Mouse (Mus musculus) 3134 (cell line): ENCODE measurements at regions not wholly inside any gene's neighbourhood (a gene's known extent, or its start where the extent isn't known, plus 50 kb on each side); places are given as distances from the start of the nearest gene placed in this dataset.

Experiments
- DNase-seq: peaks from one replicate; pipeline ENCODE4 v3.0.0-alpha.2; 2011; ENCODE audit warnings: low spot score; ENCODE audit not compliant: insufficient read length; ENCODE audit errors: extremely low read depth

DNA sequence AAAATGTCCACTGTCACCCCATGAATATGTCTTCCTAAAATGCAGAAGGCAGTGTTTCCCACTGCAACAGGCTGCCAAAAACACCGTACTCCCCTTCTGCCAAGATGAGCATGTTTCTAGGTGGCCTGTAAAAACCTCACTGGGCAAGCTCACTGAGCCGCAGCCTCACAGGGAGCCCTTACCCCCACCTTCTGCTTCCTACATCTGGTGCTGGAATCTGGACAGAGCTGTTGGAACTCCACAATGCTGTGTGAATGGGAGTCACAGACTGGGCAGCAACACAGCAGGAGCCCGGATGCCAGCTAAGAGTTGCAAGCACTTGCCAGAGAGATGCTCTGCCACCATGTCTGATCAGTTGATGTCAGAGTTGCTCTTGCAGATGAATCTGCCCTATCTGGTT is 230.6 kb downstream of the Cbln4 start:
- no peak for DNase-seq

DNA sequence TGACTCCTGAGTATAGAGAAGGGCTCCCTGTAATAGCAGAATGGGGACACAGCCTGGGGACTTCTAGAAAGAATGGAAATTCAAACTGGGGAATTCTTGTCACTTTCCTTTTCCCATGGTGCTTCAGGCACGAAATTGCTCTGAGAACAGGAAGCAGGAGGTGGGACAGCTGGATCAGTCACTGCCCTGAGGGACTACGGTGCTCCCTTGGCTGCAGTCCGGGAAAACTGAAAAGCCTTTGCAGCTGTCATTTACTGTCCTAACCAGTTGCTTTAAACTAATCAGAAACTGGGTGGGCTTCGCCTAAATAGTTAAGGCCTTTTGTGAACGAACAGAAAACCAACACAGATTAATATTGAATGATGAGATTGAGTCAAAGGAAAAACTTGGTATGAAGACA is 237.9 kb downstream of the Cbln4 start:
- no peak for DNase-seq

DNA sequence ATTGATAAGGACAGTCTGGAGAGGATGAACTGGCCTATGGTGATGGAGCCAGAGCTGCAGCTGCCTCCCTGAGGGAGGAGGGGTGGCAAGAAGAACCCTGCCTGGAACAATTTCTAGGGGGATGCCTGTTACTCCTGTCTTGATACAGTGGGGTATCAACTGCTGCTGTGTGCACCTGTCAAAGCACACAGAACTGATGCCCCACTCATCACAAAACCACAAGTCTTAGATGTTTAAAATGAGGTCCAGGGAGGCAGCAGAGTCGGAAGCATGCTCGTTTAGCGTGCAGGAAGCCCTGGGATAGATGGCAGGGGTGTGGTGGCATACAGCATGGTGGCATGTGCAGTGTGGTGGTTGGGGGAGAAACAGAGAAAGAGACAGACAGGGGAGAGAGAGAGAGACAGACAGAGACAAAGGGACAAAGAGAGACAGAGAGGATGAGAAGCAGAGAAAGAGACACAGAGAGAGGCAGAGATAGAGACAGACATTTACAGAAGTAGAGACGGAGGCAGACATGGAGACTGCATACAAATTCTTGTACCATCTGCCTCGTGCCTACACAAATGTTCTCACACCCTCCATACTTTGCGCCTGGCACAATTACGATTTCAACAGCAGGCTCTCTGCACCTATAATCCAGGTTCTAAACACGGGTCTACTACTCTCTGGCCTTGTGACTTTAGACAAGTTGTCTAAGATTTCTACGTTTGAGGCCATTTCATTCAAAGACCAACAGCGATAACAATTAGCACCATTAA is 242.6 kb downstream of the Cbln4 start:
- DNase-seq: no peak

GRCm38 (mm10) chr2:171799351-171799750 is 243.9 kb downstream of the Cbln4 start:
- DNase-seq: no peak

DNA sequence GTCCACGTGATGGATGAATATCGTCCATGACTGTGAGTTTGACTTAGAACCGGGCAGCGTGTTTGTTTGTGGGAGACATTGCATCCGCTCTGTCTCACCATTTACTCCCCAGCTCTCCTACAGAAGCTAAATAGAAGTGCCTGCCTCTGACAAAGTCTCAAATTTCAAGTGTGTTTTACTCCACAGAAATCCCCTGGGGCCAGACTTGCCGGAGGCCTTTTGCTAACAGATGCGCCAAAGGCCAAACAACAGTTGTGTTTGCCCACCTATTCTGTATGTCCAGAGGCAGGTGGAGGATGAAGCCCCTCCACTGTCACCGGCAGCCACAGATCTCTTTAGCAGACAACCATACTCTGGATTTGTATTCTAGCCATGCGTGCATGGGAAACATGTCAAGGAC is 252.6 kb downstream of the Cbln4 start:
- no peak for DNase-seq

- DNase-seq: no peak
These were observed 276.9 kb downstream of the Cbln4 start for GRCm38 (mm10) chr2:171766193-171766930.

DNA sequence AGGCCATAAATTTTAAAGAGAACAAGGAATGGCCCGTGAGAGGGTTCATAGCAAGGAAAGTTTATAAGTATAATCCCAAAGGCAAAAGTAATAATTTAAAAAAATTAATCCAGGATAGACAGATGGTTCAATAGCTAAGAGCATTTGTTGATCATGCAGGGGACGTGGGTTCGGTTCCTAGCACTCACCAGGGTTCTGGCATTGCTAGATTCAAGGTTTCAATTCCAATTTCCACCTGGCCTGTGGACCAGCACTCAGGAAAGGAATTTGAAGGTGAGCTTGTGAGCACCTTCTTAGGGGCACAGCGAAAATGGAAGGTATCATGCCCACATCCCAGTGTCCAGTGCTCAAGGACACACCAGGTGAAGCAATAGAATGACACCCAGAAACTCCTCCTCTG is 278.2 kb downstream of the Cbln4 start:
- no peak for DNase-seq

DNA sequence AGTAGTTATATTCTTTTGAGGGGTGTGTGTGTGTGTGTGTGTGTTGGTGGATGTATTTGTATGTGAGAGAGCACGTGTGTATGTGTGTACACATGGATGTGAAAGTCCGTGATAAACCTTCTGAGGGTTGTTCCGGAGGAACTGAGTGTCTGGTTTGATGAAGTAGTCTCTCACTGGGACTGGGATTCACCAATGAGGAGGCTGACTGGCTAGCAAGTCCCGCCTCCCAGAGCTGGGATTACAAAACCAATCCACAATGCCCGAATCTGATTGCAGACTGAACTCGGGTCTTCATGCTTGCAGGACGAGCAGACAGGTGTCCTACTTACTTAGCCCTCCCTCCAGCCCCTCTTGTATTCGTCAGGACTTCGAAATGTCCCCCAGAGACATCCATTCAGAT is 289.8 kb downstream of the Cbln4 start:
- no peak for DNase-seq

GRCm38 (mm10) chr2:171747162-171747561 is 296.1 kb downstream of the Cbln4 start:
- no peak for DNase-seq

DNA sequence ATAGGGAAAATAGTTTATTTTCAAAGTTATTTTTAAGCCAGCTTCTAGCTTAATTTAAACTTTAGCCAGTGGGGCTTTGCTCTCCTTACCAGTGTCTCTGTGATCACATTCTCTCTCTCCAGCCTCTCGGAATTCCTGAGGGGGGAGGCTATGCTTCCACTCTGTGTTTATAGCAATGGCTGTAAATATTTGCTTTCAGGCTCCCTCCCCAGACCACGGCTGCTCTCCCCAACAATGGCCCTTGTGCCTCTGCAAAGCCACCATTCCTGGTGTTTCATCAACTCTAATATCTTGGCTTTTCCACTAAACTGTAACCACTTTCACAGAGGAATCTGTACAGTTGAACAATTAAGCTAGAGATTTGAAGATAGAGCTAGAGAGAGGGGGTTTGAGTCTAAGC is 300.2 kb downstream of the Cbln4 start:
- no peak for DNase-seq

DNA sequence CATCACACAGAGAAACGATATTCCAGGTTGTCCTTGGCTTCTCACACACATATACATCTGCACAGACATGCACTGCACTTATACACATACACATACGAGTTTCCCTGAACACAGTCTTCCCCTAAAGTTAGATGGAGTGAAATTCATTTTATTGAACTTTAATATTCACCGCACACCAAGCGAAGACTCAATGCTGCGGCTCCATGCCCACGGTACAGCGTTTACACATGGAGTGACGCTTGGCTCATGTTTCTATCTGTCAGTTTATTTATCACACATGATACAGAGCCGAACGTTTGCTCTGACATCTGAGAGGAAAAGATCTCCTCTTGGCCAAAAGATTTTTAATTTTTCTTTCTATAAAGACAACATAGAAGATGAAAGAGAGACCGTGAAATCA is 300.6 kb downstream of the Cbln4 start:
- no peak for DNase-seq

GRCm38 (mm10) chr2:171737761-171738160 is 305.5 kb downstream of the Cbln4 start:
- no peak for DNase-seq

- no peak for DNase-seq
These were observed 308.2 kb downstream of the Cbln4 start for GRCm38 (mm10) chr2:171735061-171735490.

DNA sequence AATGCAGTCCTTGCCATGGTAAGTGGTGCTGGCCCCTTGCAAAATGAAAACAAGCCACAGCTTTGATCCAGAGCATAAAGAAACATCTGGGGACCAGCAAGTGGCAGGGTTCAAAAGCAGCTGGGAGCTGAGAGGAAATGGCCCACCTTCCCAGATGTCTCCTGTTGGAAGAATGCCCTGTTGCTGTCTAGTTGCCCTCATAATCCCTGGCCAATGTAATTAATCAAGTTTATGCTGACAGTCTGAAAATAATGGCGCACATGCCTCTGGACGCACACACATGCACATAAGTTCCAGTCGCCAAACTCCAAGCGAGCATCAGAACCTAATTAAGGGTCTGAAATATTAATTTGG is 308.7 kb downstream of the Cbln4 start:
- DNase-seq: no peak

DNA sequence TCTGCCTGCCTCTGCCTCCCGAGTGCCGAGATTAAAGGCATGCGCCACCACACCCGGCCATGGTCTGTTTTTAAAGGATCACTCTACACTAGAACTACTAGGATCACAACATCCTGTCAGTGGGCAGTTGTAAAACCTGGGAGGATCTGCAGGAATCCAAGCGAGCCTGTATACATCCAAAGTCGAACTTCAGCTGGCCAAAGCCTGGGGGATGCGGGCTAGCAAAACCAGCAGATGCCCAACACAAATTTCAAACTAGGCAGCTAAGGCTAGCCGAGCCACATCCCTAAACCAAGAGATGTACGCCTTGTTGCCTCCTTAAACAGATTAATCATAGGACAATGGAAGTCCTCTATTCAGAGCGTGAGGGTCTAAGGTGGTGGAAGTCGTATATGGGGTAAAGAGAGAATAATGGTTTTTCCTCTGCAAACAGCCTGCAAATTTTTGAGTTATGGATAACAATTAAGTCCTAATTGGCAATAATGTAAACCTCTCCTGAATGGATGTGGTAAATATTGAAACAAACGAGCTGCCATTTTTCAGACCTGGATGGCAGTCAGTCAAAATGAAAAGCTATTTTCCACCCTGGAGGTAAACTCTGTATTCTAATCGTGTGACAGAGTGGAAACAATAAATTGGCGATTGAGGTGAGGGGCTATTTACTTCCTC is 309.2 kb downstream of the Cbln4 start:
- DNase-seq: no peak

- no peak for DNase-seq
These were observed 324.0 kb downstream of the Cbln4 start for GRCm38 (mm10) chr2:171719269-171719668.

GRCm38 (mm10) chr2:171718855-171719254 is 324.4 kb downstream of the Cbln4 start:
- DNase-seq: no peak

DNA sequence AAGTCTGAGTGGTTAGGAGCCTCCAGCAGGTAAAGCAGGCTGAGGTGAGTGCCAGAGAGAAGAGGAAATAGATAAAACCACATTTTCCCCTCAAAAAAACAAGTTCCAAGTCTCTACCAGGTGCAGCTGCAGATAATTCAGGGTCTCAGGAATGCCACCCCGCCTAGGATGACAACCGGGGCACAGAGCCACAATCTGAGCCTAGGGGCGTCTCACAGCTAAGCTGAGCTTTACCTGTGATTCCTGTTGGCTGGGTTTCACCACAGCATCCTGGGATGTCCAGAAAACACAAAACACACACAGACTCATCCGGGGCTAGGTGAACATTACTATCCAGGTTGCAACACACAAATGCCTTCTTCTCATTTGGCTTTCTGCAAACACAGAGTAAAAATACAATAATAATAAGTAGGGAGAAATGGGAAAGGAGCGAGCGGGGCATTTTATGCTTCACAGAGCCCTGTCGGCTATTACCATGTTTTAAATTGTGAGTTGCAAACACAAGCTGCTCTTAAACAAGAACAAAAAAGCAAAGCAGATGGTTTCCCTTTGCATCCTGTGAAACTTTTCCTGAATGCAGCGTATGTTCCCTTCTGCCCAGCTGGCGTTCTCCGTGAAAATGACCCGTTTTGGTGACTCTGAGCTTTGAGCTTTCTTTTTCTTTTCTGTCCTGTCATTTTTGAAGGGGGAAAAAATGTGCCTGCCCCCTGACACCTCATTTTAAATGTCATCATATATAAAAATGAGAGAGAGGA is 330.3 kb downstream of the Cbln4 start:
- no peak for DNase-seq

- no peak for DNase-seq
These were observed 349.7 kb downstream of the Cbln4 start for GRCm38 (mm10) chr2:171693526-171693925.

GRCm38 (mm10) chr2:171690781-171691180 is 352.5 kb downstream of the Cbln4 start:
- DNase-seq: no peak

DNA sequence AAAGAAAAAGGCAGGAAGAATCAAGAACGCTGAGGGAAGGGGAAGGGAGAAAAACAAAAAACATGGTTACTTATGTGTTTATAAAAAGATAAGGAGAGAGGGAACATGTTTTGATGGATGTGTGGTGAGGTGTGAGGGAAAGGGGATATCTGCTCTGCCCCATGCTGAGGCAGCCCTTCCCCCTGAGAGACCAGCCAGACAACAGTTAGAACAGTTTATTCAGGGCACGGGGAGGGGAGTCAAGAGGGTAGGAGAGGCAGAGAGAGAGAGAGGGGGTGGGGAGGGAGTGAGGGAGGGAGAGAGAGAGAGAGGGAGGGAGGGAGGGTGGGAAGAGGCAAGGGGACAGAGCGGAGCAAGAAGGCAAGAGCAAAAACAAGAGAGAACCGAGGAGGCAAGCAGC is 354.2 kb downstream of the Cbln4 start:
- no peak for DNase-seq
